Mouse (Mus musculus) granulocyte monocyte progenitor cell, adult 5-6 weeks (primary cell): ENCODE measurements at regions not wholly inside any gene's neighbourhood (a gene's known extent, or its start where the extent isn't known, plus 50 kb on each side); places are given as distances from the start of the nearest gene placed in this dataset.

ENCODE experiments used
- ATAC-seq: replicated peaks from 2 replicates; pipeline ENCODE4 v1.8.0; 2016; ENCODE audit warnings: mild to moderate bottlenecking, moderate TSS enrichment, inconsistent platforms; ENCODE audit not compliant: poor library complexity, severe bottlenecking

DNA sequence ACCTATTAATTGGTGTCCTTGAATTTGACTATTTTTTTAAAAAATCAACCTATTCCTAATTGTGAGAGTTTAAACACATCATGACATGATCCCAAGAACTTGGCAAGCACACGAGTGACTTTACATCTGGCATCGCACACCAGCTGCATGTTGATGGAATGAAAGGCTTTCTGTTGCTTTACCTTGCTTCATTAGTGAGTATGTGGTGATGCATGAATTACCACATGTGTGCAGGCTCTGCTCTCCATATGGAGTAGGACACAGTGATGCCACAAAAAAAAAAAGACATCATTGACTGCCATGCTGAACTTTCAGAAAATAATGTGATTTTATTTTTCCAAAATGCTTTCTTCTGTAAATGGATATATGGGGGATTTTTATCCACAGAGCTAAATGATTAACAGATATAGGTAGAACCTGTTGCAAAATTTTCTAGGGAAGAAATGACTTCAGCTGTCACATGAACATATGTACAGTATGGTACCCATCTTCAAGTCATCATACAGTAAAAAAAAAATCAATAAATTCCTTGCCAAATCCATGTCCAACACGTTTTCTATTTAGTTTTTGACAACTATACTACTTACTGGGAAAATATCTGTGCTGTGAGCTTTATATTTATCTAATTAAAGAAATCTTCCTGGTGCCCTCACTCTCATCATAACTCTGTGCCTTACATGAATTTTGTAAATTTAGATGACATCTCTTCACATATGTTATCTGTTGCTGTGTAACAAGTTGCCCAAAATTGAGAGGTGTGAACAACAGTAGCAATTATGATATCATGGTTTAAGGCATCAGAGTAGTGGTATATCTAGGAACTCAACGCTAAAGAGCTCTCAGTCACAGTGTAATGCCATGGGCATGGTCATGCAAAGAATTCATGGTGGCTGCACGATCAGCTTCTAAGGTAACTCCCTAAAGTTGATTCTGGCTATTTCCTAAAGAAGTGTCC lies 84.0 kb upstream of the Arrdc3 start:
- no peak for ATAC-seq

DNA sequence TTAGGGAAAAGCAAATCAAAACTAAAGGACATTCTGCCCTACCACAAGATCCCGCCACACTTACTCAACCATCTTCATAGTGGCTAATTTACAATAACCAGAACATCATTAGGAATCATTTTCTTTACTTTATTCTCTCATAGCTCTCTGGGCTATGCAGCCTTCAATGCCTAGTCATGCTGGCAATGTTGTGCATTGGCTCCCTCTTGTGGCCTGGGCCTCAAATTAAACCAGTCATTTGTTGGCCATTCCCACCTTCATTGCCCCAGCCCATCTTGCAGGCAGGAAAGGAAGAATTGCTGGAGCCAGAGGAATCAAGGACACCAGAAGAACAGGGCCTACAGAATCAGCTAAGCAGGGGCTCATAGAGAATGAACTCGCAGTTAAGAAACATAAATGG lies 77.0 kb upstream of the Arrdc3 start:
- ATAC-seq = peak; percentile 73

DNA sequence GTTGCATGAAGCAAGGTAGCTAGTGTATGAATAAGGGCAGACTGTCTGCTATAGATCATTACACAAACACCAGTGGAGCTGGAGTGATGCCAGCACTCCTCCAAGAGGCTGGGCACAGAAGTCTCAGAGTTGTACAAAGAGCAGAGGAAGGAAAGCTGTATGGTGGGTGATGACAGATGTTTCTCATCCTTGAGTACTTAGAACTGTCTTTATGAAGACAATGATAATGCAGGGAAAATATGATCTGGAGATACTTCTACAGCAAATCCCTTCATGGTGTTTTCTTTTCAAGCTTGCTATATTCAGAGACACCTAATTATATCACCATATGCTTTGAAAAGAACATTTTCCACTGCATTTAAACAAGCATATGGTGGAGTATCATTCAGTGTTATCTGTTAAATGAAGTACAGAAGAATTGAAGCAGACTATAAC lies 56.1 kb upstream of the Arrdc3 start:
- no peak for ATAC-seq
